Mouse (Mus musculus) layer of hippocampus, postnatal 14 days (tissue): ENCODE data around the gene Emc1. TPM values are rescaled to one million over a fixed set of nuclear protein-coding genes. Genes with fewer than 3 reads are reported as not detected.

Experiments
- DNase-seq, 2 experiments: peaks; one replicate each; pipeline ENCODE4 v3.0.0; 2021 to 2022; ENCODE audit warnings: low spot score in 2 of 2, mixed read lengths in 1 of 2
- long read RNA-seq, 2 experiments: library from polyadenylated mRNA; stranded (forward); transcript quantifications; one replicate each; pipeline ENCODE4 v2.0.0; 2021
- total RNA-seq, 2 experiments: library from RNA; stranded (reverse); gene quantifications; 2 replicates each; pipeline ENCODE4 v1.2.3; 2021

Emc1 gene
- 10 to 100 TPM; 83.6 to 88.6 TPM for total RNA-seq
- long read RNA-seq, experiment 1, full-length matches to known transcripts, result 73 of 85 reads
- long read RNA-seq, experiment 1, partial matches to known transcripts, result 10 of 85 reads
- long read RNA-seq, experiment 1, other reads (novel, unspliced or antisense), result 2 of 85 reads
- long read RNA-seq, experiment 2, full-length matches to known transcripts, result 76 of 93 reads
- long read RNA-seq, experiment 2, partial matches to known transcripts, result 14 of 93 reads
- long read RNA-seq, experiment 2, other reads (novel, unspliced or antisense), result 3 of 93 reads

DNA sequence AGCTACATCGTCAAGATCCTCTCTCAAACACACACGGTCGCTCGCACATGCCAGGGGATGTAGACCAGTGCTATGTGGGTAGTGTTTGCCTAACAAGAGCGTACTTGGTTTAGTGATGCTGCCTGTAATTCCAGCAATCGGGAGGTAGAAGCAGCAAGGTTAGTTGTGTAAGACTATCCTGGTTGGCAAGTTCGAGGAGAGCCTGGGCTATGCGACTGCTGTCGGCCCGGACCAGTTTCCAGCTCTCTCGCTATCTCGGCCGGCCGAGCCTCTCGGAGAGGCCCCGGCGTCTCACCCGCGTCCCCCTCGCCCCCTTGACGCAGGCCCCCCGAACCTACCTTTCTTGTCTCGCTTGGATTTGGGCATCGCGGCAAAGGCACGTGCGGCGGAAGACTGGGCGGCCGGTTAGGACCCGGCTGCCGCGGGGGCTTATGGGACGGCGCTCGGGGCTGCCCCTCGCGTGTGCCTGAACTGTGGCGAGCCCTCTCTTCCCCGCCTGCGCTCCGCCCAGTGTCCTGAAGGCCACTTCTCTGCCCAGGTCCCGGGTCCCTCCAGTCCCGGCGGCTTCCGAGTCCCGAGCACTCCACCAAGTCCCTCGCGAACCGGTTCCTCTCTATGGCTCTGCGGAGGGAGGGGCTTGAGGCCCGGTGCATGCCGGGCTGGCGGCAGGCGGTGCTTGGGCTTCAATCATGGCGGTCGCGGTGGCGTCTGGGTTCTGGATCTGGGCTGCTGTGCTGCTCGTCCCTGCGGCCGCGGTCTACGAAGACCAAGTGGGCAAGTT lies at the start of gene Emc1, which contains the start of the genes Mrto4 and Ubr4:
Gene Emc1 (plus strand): TSS at position 657 of the 781 bp plus-strand sequence.
Gene Mrto4 (minus strand): TSS at position 646 of the 781 bp plus-strand sequence.
Gene Ubr4 (plus strand): TSS at position 679 of the 781 bp plus-strand sequence.
- DNase-seq, result peak; percentile 86 to 88

DNA sequence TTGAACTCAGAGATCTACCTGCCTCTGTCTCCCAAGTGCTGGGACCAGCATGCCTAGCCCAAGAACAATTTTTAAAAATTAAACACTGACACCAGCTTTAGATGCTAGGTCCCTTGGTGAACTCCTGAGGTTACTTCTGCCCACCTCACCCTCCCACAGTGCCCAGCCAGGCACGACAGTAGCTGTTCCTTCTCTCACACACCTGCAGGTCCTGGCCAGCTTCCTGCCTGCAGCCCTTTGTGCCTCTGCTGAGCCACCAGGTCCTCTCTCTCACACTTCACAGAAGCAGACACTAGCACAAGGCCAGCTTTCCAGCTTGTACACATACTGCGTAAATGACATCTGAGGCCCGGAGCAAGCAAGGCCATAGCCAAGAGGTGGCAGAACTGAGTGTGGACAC lies 46.9 kb upstream of the Emc1 start:
- DNase-seq, result no peak

DNA sequence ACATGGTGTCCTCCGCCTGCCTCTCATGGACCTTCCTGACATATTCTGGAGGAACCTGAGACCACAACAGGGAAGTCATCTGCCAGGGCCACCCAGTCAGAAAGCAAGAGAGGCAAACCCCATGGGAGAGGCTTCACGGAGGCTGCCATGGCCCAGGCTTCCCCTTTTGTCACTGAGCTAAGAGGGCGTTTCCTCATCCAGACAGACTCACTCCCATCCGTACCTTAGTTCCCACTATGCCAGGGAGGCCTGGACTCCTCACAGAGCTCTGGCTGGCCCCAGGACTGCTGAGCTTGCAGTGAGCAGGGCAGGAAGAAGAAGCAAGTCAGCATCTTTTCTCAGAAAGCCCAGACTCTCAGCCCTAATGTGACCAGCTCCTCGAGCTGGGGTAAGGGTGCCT lies 44.5 kb upstream of the Emc1 start:
- no peak for DNase-seq

DNA sequence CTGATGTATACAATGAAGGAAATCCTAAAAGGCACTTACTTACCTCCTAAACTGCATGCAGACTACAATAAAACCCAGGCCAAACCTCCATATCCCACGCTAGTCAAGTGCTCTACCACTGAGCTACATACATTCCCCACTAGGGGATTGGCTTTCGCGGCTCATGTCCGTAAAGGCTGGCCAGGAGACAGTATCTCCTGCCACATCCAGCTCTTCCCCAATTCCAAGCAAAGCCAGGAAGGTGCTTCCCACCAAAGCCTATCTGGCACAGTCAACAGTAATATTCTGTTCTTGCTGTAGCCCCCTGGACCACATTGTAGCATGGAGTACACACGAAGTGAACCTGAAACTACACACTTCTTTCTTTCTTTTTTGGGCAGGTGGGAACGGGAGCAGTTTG lies 42.7 kb upstream of the Emc1 start:
- DNase-seq, result peak in 1 of 2 experiments; percentile 4

DNA sequence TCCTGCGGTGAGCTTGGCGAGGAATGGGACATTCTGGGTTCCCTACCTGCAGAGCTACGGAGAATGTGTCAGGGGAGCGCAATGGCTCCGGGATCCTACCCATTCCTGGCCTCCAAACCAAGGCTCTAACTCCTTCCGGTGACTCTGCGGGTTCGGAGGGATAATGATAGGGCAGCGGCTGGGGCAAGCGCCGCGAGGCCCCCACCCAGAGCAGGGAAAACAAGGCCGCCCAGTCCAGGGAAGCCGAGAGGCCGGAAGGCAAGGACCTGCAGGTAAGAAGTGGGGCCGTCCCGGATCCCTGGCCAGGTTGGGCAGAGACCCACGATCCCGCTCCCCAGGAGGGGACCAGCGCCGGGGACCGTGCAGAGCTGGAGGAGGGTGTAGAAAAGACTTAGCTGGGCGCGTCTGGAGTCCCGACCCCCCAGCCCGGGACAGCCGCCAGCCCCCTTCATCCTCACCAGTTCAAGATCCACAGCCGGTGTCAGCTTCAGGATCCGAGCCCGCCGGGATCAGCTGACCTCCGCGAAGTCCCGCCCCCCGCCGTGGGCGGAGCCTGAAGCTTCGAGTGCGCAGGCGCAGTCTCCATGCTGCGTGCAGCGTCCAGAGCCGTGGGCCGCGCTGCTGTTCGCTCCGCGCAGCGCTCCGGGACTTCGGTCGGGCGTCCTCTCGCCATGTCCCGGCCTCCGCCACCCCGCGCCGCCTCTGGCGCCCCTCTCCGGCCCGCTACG lies 42.1 kb upstream of the Emc1 start, which contains the start of the genes Pqlc2 and Akr7a5:
Gene Pqlc2 (minus strand): TSS at position 538 of the 728 bp plus-strand sequence.
Gene Akr7a5 (plus strand): TSS at position 574 of the 728 bp plus-strand sequence.
- peak; percentile 97 to 98 for DNase-seq

DNA sequence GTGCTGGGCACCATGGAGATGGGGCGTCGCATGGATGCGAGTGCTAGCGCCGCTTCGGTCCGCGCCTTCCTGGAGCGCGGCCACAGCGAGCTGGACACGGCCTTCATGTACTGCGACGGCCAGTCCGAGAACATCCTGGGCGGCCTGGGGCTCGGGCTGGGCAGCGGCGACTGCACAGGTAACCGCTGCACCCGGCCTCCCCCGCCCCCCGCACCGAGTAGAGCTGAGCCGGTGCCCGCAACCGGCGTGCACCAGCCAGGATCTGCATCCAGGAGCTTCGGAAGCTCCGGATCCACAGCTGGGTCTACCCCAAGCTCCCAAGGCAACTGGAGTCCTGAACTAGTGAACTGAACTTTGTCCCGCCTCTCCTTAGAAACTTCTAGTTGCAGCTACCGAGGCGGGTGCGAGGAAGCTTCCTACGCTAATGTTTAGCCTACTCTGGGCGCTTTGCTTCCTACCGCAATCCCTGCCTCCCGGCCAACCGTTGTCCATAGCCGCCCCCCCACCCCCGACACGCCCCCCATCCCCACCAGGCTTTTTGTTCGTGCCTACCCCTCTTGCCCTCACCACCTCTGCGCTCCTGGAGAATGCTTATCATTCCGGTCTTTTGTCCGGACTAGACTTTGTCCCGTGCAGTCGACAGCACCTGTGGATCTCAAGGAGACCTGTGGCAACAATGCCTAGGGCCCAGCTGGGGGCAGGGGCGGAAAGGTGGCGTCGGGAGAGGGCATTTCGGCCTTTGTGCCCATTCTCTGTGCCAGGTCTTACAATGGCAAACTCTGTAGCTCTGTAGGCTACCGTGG lies 41.3 kb upstream of the Emc1 start:
- no peak for DNase-seq

DNA sequence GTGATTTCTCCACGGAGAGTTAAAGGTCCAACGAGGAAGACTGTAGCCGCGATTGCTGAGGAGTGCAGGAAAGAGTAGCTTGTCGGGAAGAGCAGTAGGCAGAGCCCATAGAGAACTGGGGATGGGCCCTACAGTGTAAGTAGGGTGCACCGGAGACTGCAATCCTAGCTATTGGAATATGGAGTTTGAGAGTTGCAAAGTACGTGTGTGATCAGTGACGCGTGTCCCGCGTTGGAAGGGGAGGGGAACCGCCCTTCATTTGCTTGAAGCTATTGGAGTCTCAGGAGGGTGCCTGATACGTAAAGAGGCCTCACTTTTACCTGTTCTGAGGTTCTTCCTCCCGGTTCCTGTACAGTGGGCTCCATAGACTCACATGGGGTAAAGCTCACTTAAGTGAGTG lies 40.7 kb upstream of the Emc1 start:
- DNase-seq, result no peak

DNA sequence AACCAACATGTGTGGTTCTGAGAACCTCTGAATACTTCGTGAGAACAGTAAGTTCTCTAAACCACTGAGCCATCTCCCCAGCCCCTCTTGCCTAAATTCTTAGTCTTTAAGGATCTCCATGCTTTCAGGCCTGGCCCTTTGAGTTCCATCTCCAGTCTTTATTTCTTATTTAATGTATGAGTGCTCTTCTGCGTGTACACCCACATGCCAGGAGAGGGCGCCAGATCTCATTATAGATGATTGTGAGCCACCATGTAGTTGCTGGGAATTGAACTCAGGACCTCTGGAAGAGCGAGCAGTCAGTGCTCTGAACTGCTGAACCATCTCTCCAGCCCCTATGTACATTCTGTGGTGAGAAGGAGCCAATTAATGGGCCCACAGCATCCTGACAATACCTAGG lies 39.8 kb upstream of the Emc1 start:
- DNase-seq, result no peak

DNA sequence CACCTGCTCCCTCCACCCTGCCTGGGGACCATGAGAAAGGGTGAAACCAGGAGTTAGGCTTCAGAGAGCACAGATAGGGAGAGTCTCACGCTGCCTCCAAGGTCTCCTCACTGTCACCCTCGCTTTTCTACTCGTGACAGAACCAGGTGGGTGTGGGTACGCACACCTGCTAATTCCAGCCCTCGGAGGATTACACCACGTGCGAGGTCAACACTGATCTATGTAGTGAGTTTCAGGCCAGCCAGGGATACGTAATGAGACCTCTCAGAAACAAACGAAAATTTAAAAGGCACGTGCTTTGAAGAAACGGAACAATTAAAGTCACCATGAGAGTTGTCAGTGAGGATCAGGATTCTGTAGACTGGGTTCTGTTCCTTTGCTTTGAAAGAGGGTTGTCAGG lies 33.9 kb upstream of the Emc1 start:
- DNase-seq, result no peak

DNA sequence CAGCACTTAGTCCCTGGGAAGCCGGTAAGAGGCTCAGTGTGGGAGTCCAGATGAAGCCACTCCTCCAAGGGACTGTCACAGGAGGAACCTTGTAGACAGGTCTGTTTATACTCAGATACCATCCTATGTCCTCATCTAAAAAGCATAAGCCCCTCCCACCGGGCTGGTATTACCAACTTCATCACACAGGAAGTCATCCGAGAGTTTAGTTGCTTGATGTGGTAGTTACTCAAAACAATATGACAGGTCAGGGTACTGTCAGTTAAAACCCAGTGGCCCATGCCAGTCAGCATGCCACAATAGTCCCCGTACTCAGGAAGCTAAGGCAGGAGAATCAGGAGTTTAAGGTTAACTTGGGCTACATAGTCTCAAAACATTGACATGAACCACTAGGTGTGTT lies 32.6 kb upstream of the Emc1 start:
- no peak for DNase-seq

DNA sequence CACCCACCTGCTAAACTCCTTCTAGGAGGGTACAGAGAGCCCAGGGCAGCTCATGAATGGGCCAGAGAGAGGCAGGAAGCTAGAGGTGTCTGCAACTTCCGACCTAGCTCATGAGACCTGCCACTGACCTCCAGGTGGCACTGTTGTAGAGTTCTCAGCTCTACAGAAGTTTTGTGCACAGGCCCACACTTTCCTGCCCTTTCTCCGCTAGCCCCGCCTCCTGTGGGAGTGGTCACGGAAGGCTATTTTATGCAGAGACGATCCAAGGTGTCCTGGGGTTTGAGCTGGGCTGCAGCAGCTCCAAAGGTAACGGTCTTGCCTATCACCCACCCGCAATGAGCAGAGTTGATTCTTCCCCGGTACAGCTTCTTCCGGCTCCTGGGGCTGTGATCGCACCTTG lies 21.8 kb upstream of the Emc1 start:
- peak in 1 of 2 experiments; percentile 28 for DNase-seq

DNA sequence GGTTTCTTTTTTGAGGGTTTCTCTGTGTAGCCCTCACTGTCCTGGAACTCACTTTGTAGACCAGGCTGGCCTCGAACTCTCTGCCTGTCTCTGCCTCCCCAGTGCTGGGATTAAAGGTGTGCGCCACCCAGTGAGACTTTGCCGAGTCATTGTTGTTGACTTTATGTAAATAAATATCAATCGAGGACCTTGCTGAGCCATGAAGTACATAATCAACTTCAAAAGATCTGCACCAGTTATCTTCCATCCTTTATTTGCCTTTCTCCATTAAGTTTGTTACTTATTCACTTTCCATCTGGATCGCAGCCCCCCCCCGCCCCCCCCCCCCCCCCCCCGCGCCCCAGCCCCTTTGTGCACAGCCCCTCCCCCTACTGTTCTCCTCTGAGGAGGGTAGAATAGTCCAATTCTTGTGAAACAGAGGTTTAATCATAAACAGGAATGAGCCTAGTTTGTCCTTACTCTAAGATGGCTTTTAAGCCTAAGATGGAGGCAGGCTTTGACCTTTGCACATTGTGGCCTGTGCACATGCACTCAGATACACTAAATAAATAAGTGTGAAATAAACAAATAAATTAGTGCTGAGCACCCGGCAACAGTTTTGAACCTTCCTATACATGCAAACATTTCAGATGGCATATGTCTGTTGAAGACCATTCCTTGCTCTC lies 17.6 kb upstream of the Emc1 start:
- no peak for DNase-seq

DNA sequence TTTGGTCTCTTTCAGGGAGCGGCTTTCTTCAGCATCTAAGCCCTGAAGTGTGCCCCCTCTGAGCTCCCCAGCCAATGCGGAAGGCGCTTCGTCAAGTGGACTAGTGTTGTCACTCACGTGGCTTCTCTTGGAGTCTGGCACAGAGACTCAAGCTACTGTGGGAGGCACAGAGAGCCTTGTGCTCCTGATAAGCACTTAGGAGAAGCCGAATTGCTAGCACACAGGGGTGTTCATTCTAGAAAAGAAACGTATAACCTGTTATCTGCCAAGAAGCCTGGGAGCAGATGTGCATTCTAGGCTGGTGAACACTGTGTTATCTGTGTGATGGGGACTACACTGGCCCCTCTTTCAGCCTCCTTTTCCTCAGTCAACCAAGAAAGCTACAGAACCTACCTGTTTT lies 16.9 kb upstream of the Emc1 start:
- no peak for DNase-seq

DNA sequence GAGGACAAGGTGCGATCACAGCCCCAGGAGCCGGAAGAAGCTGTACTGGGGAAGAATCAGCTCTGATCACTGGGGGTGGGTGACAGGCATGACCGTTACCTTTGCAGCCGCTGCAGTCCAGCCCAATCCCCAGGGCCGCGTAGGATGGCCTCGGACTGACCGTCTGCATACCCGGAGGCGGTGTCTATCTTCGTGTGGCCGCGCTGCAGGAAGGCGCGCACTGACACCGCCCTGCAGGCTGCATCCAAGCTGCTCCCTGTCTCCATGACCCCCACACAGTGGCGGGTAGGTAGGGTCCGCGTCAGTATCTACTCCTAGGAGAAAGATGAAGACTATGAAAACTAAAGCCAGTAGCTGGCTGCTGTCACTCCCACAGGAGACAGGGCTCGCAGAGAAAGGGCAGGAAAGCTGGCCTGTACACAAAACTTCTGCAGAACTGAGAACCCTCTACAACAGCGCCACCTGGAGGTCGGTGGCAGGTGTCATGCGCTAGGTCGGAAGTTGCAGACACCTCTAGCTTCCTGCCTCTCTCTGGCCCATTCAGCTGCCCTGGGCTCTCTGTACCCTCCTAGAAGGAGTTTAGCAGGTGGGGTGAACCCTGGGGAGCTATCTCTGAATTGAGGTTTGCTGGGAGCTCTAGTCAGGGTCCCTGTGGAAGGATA lies 15.4 kb upstream of the Emc1 start:
- peak; percentile 54 for DNase-seq

DNA sequence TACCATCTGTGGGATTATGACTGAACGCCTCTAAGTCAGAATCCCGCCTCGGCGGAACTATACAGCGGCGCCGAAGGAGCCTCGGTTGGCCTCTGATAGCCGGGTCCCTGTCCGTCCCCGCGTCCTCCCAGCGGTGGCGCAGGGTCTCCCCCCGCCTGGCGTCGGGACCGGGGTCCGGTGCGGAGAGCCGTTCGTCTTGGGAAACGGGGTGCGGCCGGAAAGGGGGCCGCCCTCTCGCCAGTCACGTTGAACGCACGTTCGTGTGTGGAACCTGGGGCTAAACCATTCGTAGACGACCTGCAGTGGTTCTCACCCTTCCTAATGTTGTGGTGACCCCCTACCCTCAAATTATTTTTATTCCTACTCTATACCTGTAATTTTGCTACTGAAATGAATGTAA lies 14.2 kb upstream of the Emc1 start:
- DNase-seq, result no peak

DNA sequence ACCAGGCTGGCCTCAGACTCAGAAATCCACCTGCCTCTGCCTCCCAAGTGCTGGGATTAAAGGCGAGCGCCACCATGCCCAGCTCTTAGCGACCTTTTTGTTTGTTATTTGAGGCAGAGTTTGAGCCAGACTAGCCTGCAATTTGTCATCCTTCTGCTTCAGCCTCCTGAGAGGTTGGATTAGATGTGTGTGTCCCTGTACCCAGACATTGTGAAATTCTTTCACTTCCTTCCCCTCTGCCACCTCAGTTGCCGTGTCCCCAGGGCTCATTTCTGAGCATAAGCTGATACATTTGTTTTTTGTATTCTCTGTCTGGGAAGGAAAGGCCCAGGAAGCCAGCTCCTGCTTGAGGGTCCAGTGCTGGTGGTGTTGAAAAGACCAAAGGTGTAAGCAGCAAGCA lies 11.6 kb upstream of the Emc1 start:
- DNase-seq, result no peak

DNA sequence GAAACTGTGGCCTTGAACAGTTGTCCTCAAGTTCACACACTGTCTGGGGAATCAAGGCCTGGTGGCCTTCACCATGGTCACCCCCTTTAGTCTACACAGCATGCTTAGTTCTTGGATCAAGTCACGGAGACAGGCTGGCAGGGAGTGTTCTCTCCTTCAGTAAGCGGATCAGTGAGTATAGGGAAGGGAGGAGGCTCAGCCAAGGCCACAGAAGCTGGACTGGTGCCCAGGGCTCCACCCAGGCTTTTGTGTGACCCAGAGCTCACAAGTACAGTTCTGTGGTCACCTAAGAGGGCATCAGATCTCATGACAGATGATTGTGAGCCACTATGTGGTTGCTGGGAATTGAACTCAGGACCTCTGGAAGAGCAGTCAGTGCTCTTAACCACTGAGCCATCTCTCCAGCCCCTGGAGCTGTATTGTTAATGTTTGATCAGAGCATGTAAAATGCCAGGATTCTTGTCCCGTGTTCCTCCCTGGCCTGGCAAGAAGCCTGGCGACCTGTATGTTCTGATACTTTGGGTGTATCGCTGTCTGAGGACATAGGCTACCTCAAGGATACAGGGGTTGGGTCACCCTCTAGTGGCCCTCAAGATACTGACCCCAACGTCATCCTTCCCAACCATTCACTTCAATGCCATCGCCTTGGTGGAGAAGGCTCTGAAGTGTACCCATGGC lies 10.7 kb upstream of the Emc1 start:
- no peak for DNase-seq

DNA sequence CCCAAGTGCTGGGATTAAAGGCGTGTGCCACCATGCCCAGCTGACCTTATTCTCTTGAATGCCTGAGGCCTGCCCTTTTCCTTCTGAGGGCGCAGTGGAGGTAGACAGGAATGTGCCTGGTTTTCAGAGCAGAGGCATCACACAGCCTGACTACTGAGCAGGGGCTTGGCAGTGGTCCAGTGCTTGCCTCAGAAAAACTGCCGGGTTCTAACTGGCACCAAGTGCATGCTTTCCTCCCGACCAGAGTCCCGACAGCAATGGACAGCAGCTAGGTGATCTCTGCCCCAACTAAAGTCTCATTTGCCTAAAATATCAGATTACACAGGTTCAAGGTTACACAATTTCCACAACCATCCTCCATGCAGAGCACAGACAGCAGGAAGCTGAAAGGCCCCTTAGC lies 8.7 kb upstream of the Emc1 start:
- peak; percentile 24 to 70 for DNase-seq

DNA sequence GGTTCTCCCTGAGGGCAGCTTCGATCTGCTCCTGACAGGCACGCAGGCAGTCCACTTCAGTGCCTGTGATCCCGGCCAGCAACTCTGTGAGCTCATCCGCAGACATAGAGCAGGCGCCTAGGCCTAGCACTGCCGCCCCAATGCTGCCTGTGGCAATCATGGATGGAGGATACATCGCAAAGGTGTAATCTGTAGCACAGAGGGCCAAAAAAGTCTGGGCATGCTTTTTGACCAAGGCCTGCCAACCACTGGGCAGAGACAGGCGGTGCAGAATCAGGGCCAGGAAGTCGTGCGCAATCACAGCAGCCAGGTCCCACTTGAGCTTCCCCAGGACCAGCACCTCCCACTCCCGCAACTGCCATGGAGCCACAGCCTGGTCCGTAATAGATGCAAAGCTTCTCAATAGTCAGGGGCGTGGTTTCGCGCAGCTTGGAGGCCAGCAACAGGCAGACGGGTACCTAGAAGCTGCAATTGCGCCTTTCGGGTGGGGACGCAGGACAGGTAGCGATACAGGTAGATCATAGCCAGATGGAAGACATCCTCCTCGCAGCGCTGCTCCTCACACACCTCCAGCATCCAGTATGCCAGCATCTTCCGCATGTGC lies 6.9 kb upstream of the Emc1 start:
- DNase-seq, result no peak
